Mouse (Mus musculus) T-helper 17 cell (primary cell): ENCODE data around the gene Abcc1.

Experiments
- in situ Hi-C, 2 experiments: fragments of 300-600 bp; cut with MboI, MseI; formaldehyde crosslinking; loops; 1 replicate in 1 of 2; 2 replicates in 1 of 2; pipeline ENCODE4 v1.15.1; 2025; ENCODE audit warnings: high pct_unique_total_duplicates in 2 of 2

Gene Abcc1

GRCm38 (mm10) chr16:14361362-14362098 is at the start of gene Abcc1:
Abcc1 (plus strand) TSS chr16:14361558.
- in situ Hi-C loops = loop anchor here in 1 of 2 experiments (5.0 kb wide), 1 partner anchor 49 kb away; no protein-coding TSS in a partner anchor

GRCm38 (mm10) chr16:14312914-14313313 is 48.4 kb upstream of the Abcc1 start:
- in situ Hi-C loops = loop anchor here (5.0 to 25.0 kb wide), 3 partner anchors 49 to 1552 kb away; partner anchors contain the start of genes Abcc1 (in 1 of the 2) and Mzt2 (in 1 of the 2)

GRCm38 (mm10) chr16:14316884-14317876 is 44.2 kb upstream of the Abcc1 start, which contains the start of gene Fopnl:
Fopnl (minus strand) TSS chr16:14317405.
- in situ Hi-C loops = loop anchor here (5.0 to 25.0 kb wide), 3 partner anchors 40 to 1548 kb away; partner anchors contain the start of gene Mzt2 (in 1 of the 2)

GRCm38 (mm10) chr16:14319681-14320080 is 41.7 kb upstream of the Abcc1 start:
- in situ Hi-C loops = loop anchor here (5.0 to 25.0 kb wide), 3 partner anchors 38 to 1545 kb away; partner anchors contain the start of gene Mzt2 (in 1 of the 2)

- in situ Hi-C loops = loop anchor here in 1 of 2 experiments (25.0 kb wide), 1 partner anchor 1292 kb away; no protein-coding TSS in a partner anchor
These were observed 40.9 kb upstream of the Abcc1 start for GRCm38 (mm10) chr16:14320494-14320893.

GRCm38 (mm10) chr16:14328156-14328555 is 33.2 kb upstream of the Abcc1 start:
- in situ Hi-C loops = no loop called here

GRCm38 (mm10) chr16:14344967-14345366 is 16.4 kb upstream of the Abcc1 start:
- in situ Hi-C loops = no loop called here

- in situ Hi-C loops = loop anchor here in 1 of 2 experiments (5.0 kb wide), 1 partner anchor 36 kb away; no protein-coding TSS in a partner anchor
These were observed 9.8 kb upstream of the Abcc1 start for GRCm38 (mm10) chr16:14351571-14351970.

GRCm38 (mm10) chr16:14352234-14352633 is 9.1 kb upstream of the Abcc1 start:
- in situ Hi-C loops = loop anchor here in 1 of 2 experiments (5.0 kb wide), 1 partner anchor 35 kb away; no protein-coding TSS in a partner anchor

GRCm38 (mm10) chr16:14352663-14353062 is 8.7 kb upstream of the Abcc1 start:
- in situ Hi-C loops = loop anchor here in 1 of 2 experiments (5.0 kb wide), 1 partner anchor 35 kb away; no protein-coding TSS in a partner anchor

GRCm38 (mm10) chr16:14357859-14358258 is 3.5 kb upstream of the Abcc1 start:
- in situ Hi-C loops = loop anchor here in 1 of 2 experiments (5.0 kb wide), 1 partner anchor 41 kb away; the partner anchor contains the start of gene Fopnl

- in situ Hi-C loops = loop anchor here in 1 of 2 experiments (5.0 kb wide), 1 partner anchor 41 kb away; the partner anchor contains the start of gene Fopnl
These were observed 2.8 kb upstream of the Abcc1 start for GRCm38 (mm10) chr16:14358531-14358930.

- in situ Hi-C loops = loop anchor here in 1 of 2 experiments (5.0 kb wide), 1 partner anchor 49 kb away; no protein-coding TSS in a partner anchor
These were observed 427 bp upstream of the Abcc1 start for GRCm38 (mm10) chr16:14360931-14361330.

- in situ Hi-C loops = loop anchor here in 1 of 2 experiments (5.0 kb wide), 1 partner anchor 50 kb away; no protein-coding TSS in a partner anchor
These were observed 902 bp downstream of the Abcc1 start for GRCm38 (mm10) chr16:14362099-14362820.

- in situ Hi-C loops = loop anchor here in 1 of 2 experiments (5.0 kb wide), 1 partner anchor 51 kb away; no protein-coding TSS in a partner anchor
These were observed 2.1 kb downstream of the Abcc1 start for GRCm38 (mm10) chr16:14363496-14363895.

GRCm38 (mm10) chr16:14364066-14364465 is 2.7 kb downstream of the Abcc1 start:
- in situ Hi-C loops = loop anchor here in 1 of 2 experiments (5.0 kb wide), 1 partner anchor 52 kb away; no protein-coding TSS in a partner anchor

GRCm38 (mm10) chr16:14365457-14365856 is 4.1 kb downstream of the Abcc1 start:
- in situ Hi-C loops = no loop called here

GRCm38 (mm10) chr16:14366017-14366416 is 4.7 kb downstream of the Abcc1 start:
- in situ Hi-C loops = no loop called here

GRCm38 (mm10) chr16:14371367-14371766 is 10.0 kb downstream of the Abcc1 start:
- in situ Hi-C loops = no loop called here

- in situ Hi-C loops = no loop called here
These were observed 11.0 kb downstream of the Abcc1 start for GRCm38 (mm10) chr16:14372382-14372781.
